Mouse (Mus musculus) testis, adult 2 months (tissue): ENCODE data around the gene Cd37.

Experiments
- CTCF ChIP-seq: fragments of 200-500 bp; IDR thresholded peaks from 2 replicates; pipeline ENCODE4 v1.5.1; 2012; ENCODE audit warnings: low read depth, mild to moderate bottlenecking, inconsistent platforms, low read length, moderate library complexity; ENCODE audit not compliant: control insufficient read depth, insufficient read depth, insufficient replicate concordance
- POLR2A ChIP-seq: fragments of 200-500 bp; IDR thresholded peaks from 2 replicates; pipeline ENCODE4 v1.6.1; 2012; ENCODE audit warnings: low read depth, mild to moderate bottlenecking, inconsistent platforms, low read length, moderate library complexity; ENCODE audit not compliant: control insufficient read depth

- TF ChIP-seq POLR2A: no peak
- no peak for TF ChIP-seq CTCF
These were observed 12.5 kb downstream of the Cd37 start for GRCm38 (mm10) chr7:45226421-45226820.
